Mouse (Mus musculus): Measurements from ENCODE around the gene Mgrn1.
A peak's percentile ranks its signal among the peaks of the same experiment; 100 is the strongest.

The Mgrn1 gene

DNA sequence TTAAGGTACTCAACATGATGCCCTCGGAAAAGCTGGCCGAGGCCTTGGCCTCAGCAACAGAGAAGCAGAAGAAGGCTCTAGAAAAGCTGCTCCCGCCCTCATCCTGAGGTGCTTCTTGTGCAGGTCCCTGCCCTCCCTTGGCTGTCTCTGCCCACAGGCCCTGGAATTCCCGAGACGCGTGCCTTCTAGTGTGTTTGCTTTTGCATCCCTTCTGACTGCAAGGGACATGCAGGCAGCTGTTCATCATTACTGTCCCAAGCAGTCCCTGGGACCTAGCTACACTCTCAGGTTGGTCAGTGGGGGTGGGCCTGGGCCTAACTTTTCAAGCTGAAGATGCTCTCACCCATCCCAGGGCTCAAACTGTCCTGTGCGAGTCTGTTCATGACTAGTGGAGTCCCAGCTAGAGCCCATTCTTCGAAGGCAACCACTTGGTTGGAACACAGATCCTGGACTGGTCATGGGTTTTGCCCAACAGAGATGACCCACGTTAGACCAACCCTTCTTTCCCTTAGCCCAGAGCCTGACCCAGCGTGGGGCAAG, 54.3 kb downstream of the Mgrn1 start:
- DNase-seq (ENCODE audit: low spot score in 2 of 2): no peak

DNA sequence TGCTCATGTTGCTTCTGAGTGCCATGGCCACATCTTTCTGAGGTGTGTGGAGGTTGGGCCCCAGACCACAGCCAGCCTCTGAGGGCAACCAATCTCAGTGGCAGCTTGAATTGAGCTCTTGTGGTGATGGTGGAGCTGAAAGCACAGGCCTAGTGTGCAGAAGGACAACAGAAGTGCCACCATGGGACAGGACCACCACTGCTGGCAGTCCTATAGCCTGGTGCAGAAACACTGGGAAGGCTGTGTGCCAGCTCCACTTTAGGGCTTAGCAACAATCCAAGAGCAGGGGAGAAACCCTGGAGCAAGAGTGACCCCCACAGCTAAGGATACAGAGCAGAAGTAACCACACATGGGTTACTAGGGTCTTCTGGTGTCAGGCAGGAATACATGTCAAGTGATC, 55.0 kb downstream of the Mgrn1 start:
- no peak for DNase-seq (ENCODE audit: low spot score in 2 of 2)

DNA sequence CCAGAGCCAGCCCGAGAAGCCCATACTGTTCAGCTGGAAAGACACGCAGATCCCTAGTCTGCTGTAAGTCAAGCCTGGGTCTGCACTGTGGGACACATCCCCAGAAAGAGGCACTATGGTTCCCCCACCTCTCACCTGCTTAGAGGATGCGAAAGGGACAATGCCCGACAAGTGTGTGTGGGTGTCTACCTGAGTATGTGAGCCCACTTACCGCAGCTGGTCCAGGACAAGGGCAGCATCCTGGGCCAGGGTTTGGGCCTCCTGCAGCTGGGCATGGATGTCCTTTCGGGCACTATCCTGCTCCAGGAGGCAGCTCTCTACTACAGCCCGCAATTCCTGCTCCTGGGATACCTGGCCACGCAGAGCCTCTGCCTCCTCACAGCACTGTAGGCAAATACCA, 56.8 kb downstream of the Mgrn1 start:
- no peak for DNase-seq (ENCODE audit: low spot score in 2 of 2)

DNA sequence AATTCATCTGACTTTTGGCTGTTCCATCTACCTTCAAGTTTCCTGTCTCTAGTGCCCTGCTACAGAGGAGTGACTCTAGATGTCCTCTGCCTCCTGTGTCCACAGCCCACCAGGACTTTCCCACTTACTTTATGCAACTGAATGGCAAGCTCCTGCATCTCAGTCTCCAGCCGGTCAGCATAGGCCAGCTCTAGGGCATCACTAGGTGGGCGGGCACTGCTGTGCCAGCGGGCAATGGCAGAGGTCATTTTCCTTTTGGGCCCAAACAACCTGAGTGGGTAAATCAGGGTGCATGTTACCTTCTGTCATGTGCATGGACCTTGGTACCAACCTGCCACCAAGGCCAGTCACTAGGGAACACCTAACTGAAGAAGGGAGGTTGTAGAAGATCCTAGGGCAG, 57.4 kb downstream of the Mgrn1 start:
- no peak for DNase-seq (ENCODE audit: low spot score in 2 of 2)

DNA sequence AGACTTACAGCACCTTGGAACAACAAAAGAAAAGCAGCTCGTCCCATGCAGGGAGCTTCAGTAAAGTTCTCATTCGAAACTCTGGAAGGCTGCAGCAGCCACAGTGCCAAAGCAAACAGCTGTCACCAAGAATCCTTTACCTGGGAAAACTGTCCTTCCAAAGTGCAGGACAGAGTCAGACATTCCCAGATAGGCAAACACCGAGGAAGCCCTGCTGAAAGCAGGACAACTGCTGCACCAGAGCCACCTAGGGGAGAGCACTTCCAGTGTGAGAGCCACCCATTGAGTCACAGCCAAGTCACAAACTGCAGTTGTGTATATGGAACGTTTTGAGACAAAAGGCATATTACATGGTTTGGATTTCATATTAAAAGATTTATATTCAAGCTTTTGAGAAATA, 59.4 kb downstream of the Mgrn1 start:
- DNase-seq (ENCODE audit: low spot score in 2 of 2): no peak

DNA sequence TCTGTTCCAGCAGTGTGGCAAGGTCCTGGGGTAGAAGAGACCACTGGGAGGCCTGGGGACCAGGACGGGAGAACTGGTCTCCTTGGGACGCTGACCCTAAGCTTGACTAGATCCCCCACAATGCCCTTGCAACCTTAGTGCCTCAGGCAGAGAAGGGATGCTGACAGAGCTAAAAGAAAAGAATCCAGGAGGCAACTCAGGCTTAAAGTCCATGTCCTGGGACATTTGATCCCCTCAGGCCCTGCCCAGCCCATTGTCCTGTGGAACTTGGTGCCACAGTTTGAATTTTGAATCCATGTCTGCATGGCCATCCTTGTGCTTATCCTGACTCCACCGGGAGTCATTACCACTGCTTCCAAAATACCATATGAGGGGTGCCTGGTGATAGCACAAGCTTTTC, 60.1 kb downstream of the Mgrn1 start:
- DNase-seq (ENCODE audit: low spot score in 2 of 2): no peak

DNA sequence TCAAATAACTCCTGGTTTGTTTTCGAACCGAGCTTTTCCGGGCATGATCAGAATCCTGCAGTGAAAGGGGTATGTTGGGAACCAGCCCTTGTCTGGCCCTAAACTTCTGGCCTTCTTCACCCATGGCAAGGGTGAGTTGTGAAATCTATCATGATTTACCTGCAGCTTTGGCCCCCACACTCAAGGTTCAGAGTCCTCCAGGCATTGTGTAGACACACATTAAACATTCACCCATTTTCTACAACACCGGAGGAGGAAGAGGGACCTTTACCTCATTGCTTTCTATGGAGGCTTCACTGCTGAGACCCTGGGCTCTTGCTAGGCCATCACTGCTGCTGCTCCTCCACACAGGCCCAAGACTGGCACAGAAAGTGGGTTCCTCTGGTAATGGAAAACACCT, 61.3 kb downstream of the Mgrn1 start:
- no peak for DNase-seq (ENCODE audit: low spot score in 2 of 2)

DNA sequence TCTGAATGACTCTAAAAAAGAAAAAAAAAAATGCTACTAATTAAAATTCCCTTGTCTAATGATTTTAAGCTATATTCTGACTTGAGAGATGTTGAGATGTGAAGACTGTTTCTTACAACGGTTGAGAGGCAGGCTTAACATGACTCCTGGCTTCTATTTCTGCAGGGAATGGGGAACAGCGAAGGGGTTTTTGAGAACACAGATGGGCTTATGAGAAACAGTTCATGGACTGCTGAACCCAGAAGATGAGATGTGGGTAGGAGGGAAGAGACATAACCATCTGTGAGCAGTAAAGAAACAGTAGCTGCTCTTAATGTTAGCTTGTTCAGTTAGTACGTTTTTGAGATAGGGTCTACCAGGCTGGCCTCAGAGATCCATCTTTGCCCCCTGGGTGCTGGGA, 70.6 kb downstream of the Mgrn1 start:
- DNase-seq (ENCODE audit: low spot score in 2 of 2): no peak

DNA sequence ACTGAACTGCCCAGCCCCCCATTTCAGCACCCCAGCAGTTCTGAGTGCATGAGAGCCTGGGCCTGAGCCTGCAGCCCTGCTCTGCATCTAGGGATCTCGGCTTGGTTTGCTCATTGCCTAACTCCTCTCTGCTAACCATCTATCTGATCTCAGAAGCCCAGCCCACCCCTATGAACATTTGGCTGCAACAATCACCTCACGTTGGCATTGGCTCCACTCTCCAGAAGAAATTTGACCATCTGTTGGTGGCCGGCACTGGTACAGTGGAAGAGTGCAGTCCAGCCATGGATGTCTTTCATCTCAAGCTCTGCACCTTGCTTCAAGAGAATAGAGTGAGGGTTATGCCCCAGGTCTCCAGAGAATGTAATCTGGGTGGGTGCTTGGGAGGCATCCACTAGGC, 71.4 kb downstream of the Mgrn1 start:
- DNase-seq (ENCODE audit: low spot score in 2 of 2): no peak

DNA sequence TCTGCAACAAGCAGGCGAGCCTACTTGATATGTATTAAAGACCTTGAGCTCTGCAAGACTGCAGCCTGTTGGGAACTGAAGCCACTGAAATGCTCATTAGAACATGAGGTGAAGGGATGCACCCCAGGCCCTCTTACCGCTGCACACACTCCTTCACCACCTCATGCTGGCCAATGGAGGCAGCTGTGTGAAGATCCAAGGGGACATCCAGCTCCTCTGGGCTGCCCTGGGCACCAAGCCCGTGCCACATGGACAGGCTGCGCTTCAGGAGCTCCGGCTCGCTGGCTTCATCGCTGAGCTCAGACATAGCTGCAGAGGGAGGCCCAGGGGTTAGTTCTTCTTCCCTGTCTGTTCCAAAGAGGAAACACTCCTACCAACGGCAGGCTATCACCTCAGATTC, 74.2 kb downstream of the Mgrn1 start:
- DNase-seq (ENCODE audit: low spot score in 2 of 2): no peak

DNA sequence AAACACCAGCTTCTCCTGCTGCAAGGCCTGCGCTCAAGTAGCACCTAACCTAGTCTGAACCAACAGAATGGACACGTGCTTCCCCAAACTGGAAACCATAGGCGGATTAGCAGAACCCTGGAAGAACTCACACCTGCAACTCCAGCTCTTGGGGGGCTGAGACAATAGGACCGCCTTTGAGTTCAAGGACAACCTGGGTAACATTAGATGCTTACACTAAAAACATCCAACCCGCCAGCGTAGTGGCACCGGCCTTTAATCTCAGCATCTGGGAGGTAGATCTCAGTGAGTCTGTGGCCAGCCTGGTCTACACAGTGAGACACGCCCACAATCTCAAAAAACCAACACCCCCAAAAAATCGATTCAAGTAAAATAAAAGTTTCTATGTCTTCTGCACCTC, 77.3 kb downstream of the Mgrn1 start:
- no peak for DNase-seq (ENCODE audit: low spot score in 2 of 2)

DNA sequence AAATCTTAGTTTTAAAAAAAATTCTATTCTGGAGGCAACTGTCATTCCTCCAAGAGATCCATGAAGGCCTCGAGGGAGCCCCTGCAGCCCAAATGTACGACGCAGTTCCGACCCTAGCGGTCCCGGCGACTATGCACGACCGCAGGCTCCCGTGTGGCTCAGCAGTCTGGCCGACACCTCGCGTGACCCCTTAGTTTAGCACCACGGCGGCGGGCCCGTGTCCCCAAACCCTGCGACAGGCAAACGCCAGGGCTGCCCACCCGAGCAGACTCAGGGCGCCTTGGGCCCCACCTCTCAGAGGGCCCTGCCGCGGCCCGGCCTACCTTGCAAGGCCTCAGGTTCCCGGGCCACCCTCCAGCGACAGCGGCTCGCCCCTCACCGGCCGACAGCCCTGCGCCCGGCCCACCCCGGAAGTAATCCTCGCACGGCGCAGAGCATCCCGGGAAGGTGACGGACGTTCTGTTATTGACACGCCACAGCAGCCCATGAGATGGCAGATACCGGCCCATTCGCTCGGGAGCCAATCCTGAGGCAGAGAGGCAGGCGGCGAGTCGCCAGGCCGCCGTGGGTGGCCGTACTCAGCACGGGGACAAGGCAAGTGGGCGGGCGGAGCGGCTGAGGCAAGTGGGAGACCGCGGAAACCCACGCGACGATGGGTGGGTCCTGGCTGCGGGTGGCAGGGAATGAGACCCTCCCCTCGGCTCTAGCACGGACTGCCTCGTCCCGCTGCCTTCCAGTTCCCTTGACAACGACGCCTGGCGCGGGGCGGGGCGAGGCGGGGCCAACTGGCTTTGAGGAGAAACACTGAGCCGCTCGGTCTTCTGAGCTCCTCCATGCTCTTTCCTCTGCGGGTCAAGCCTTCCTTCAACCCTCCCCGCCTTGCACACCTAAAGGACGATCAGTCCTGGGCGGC, 78.0 kb downstream of the Mgrn1 start, which contains the start of gene Anks3:
TSS of gene Anks3 (minus strand) at position 409 of the 913 bp plus-strand sequence.
- peak; percentile 99 to 100 for DNase-seq (ENCODE audit: low spot score in 2 of 2)

DNA sequence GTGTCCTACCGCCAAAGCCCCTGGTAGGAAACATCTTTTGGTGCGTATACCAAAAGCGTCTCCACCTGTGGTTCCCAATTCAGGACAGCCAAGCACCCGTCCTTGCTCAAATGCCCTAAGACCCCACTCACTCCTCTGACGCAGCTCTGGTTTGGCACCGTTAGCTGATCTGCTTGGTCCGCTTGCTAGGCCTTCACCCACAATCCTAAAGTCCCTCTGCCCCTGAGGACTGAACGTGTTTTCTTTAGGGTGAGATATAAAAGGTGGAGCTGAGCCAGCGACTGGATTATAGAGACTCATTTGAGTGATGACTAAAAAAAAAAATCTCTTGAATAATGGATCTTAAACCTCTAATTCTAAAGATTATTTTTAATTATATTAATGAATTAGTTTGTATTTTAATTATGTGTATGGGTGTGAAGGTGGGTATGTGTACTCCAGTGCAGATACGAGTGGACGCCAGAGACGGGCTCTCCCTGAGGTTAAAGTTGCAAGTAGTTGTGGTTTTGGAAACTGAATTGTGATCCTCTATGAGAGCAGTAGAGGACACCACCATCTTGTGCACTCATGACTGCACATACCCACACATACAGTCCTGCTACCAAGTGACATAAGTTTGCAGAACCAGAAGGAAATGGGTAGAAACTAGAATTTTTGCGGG, 78.8 kb downstream of the Mgrn1 start:
- peak in 1 of 2 experiments; percentile 47 for DNase-seq (ENCODE audit: low spot score in 2 of 2)

DNA sequence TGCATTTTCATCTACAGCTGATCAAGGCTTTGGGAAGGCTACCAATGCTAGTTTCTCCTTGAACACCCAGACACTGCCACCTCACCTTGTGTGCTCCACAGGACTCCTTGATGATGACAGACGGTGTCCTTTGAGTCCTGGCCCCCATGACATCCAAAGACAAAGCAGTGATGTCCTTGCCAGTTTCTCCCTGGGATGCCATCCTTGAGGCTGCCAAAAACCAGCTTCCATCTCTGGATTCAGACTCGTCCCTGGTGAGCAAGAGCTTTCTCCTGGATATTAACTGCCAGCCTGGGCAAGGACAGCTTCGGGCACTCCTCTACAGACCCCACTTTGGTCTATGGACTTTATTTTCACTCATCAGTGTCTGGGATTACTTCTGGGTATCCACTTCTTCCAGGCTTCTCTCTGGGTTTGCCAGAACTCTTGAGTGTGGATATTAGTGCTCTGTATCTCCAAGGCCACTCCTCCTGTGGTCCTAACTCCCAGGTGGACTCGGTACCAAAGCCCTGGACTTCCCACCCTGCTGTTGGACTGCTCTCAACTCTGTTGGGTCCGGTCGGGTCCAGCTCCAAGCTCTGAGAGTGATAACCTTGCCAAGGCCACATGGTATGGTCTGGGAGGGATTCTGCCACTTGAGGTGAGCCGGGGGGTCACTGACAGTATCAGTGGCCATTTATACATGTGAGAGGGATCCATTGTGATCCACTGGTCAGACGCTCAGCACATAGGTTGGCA, 79.5 kb downstream of the Mgrn1 start:
- no peak for DNase-seq (ENCODE audit: low spot score in 2 of 2)

DNA sequence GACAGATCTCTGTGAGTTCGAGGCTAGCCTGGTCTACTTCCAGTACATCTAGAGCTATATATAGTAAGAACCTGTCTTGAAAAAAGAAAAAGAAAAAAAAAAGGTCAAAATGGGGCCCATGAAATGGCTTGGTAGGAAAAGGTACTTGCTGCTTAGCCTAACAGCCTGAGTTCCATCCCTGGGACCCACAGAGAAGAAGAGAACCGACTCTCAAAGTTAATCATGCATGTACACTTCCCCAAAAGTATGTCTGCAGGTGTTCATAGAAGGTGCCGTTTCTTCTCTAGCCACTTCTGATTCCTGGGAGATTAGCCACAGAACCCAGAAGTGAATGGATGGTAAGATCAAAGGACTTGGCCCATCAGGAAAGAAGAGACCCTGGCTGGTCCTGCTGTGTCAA, 82.4 kb downstream of the Mgrn1 start:
- no peak for DNase-seq (ENCODE audit: low spot score in 2 of 2)

DNA sequence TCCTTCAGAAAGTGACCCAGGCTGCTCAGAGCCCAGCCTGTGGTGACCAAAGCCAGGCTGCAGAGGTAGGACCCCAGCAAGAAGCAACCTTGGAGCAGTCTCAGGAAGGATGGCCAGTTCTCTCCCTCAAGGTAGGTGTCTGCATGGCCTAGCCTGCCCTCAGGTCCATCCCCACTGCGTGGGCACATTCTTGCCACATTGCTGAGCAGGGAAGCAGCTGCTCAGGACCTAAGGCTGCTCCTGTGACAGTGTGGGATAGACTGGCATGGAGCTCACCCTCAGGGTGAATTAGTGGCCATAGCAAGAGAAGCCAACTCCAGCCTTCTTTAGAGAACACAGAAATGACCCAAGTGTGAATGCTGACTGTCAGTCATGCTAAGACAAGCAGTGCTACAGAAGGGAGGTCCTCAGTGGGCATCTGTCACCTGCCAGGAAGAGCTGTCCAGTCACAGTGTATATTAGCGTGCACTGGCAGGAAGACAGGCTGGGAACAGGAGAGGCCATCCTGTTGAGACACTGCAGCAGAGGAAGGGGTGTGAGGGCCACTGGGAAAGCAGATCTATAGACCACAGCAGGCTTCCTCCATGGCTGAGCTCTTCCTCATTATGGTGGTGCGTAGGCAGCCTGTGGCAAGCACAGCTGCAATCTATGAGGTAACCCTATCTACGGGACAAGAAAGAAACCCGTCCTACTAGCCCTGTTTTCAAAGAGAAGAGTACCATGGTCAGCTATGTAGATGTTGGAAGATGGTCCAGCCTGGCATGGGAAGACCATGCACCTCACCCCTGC, 83.2 kb downstream of the Mgrn1 start:
- no peak for DNase-seq (ENCODE audit: low spot score in 2 of 2)

DNA sequence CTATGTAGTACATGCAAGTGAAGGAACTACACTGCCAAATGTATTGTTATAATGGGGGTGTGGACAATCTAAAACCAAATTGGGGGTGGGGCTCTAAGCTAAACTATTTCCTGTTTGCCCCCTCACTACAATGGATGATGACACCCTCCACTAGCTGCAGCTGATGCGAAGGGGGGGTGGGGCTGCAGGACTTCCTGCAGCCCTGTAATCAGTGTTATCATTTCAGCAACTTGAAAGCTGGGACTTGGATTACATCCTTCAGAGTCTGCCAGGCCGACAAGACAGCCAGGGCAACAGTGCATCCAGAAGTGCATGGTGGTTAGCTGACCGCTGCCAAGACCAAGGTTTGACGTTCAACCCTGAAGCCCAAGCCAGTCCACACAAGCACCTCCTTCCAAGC, 85.6 kb downstream of the Mgrn1 start:
- DNase-seq (ENCODE audit: low spot score in 2 of 2): no peak

DNA sequence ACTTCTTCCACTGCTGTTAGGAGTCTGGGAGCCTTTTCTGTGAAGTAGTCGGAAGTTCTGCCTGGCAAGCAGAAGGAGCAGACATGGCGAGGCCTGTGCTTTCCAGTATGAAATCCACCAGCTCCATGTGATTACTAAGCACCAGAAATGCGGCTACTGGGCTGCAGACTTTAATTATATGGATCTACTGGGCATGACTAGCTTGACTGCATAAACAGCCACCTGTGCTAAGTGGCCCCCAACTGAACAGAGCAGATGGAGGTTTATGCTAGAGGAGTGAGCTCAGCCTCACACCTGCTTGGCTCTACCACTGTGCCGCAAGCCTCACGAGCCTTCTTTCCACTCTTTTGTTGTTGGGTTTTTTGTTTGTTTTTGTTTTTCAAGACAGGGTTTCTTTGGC, 88.5 kb downstream of the Mgrn1 start:
- no peak for DNase-seq (ENCODE audit: low spot score in 2 of 2)

DNA sequence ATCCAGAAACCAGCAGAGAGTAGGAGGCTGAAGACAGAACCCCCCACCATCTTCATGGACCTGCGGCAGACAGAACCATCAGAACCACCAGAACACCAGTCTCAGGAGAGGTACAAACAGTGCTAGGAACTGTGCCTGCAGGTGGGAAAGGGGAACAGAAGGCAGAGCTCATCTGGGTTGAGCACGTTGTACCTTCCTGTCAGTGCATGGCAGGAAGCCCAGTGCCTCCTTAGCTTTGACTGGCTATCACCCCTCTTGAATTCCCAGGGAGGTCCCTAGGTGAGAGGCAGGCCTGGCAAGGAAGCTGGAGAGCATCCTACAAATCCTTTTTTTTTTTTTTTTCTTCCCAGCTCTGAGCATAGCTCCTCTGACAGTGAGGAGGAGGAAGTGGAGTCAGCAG, 90.1 kb downstream of the Mgrn1 start:
- no peak for DNase-seq (ENCODE audit: low spot score in 2 of 2)

DNA sequence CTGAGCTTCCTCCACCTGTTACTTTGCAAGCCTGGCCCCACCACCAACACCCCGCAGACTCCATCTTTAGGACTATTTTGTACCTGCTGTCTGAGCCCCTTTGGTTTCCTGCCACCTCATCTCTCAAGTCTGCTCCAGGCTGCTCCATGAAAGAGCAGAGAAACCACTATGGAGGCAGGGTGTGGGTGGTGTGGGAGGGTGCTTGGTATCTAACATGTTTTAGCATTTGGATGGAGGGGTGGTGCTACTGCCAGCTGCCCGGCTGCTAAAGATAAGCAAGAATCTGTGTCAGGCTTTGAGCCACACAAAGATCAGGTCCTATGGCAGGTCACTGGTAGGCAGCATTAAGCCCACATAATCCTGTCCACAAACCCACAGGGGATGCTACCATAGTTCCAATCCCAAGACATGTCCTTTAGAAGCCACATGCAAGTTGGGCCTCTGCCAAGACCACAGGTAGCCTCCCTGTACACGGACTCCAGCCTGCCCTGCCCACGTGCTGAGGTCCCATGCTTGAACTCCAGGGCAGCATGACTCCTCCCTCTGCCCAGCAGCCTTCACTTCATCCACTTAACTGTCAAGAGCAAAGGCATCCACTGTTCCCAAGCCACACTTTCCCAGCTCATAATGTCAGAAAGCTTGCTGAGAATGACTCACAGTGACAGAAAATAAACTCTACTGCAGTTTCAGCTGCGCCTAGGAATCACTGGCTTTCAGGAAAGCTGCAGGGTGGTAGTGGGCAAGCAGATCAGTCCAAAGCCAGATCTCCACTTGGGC, 92.4 kb downstream of the Mgrn1 start:
- peak in 1 of 2 experiments; percentile 51 for DNase-seq (ENCODE audit: low spot score in 2 of 2)

Measured in right cerebral cortex, postnatal 10 days (tissue).